Mouse (Mus musculus) stomach, postnatal 0 days (tissue): ENCODE results near the gene Adrm1. TPM values are rescaled to one million over a fixed set of nuclear protein-coding genes. Genes with fewer than 3 reads are reported as not detected.

Source experiments
- ATAC-seq: fragments of 200-750 bp; cut with Nextera tagmentation; 2 replicates; pipeline ENCODE4 v1.8.0; 2017; ENCODE audit not compliant: low FRiP score, low TSS enrichment
- DNase-seq: peaks from one replicate; pipeline ENCODE4 v3.0.0-alpha.2; 2016; ENCODE audit warnings: low spot score
- H3K27ac ChIP-seq: fragments of 300-500 bp; sonication (generic); replicated peaks from 2 replicates; pipeline ENCODE4 v1.5.1; 2014; ENCODE audit warnings: mild to moderate bottlenecking, control low read depth
- H3K27me3 ChIP-seq: fragments of 300-500 bp; sonication (generic); 2 replicates; pipeline ENCODE4 v1.6.1; 2014; ENCODE audit warnings: low read length; ENCODE audit not compliant: control insufficient read depth, insufficient read depth
- H3K36me3 ChIP-seq: fragments of 300-500 bp; sonication (generic); 2 replicates; pipeline ENCODE4 v1.6.1; 2014; ENCODE audit warnings: low read length, mixed read lengths; ENCODE audit not compliant: control insufficient read depth, insufficient read depth
- H3K4me1 ChIP-seq: fragments of 300-500 bp; sonication (generic); replicated peaks from 2 replicates; pipeline ENCODE4 v1.6.1; 2014; ENCODE audit warnings: antibody characterized with exemption; ENCODE audit not compliant: control insufficient read depth, insufficient read depth
- H3K4me2 ChIP-seq: fragments of 300-500 bp; sonication (generic); replicated peaks from 2 replicates; pipeline ENCODE4 v1.6.1; 2014; ENCODE audit warnings: low read depth, mild to moderate bottlenecking, control low read depth, moderate library complexity
- H3K4me3 ChIP-seq: fragments of 300-500 bp; sonication (generic); 2 replicates; pipeline ENCODE4 v1.5.1; 2014; ENCODE audit warnings: low read depth, low read length, control low read depth
- H3K9ac ChIP-seq: fragments of 300-500 bp; sonication (generic); 2 replicates; pipeline ENCODE4 v1.6.1; 2014; ENCODE audit warnings: mild to moderate bottlenecking, low read length, control low read depth, mixed read lengths
- H3K9me3 ChIP-seq: fragments of 300-500 bp; sonication (generic); 2 replicates; pipeline ENCODE4 v1.6.1; 2016; ENCODE audit warnings: low read length; ENCODE audit not compliant: control insufficient read depth
- CTCF ChIP-seq: IDR thresholded peaks from 2 replicates; pipeline ENCODE4 v1.5.1; 2016; ENCODE audit warnings: antibody characterized with exemption, low read depth, mild to moderate bottlenecking, moderate library complexity
- EP300 ChIP-seq: optimal IDR thresholded peaks from 2 replicates; pipeline ENCODE3; 2016; ENCODE audit warnings: antibody characterized with exemption
- WGBS: fragments of 180-500 bp; shearing (Covaris S2); extraction: QIAGEN DNeasy Blood & Tissue Kit; methylation state at CpG from one replicate; pipeline ENCODE4 v1.1.7; 2014; 5-methylcytosine and 5-hydroxymethylcytosine counted together
- polyA plus RNA-seq: library from polyadenylated mRNA; unstranded; fragments of >200 nt; fragmentation: Nextera tagmentation; extraction: Ambion mirVana; gene quantifications from 2 replicates; pipeline ENCODE4 v1.2.1, GENCODE M21; 2015

Adrm1 gene
- polyA plus RNA-seq = 141 TPM in 2 replicates

DNA sequence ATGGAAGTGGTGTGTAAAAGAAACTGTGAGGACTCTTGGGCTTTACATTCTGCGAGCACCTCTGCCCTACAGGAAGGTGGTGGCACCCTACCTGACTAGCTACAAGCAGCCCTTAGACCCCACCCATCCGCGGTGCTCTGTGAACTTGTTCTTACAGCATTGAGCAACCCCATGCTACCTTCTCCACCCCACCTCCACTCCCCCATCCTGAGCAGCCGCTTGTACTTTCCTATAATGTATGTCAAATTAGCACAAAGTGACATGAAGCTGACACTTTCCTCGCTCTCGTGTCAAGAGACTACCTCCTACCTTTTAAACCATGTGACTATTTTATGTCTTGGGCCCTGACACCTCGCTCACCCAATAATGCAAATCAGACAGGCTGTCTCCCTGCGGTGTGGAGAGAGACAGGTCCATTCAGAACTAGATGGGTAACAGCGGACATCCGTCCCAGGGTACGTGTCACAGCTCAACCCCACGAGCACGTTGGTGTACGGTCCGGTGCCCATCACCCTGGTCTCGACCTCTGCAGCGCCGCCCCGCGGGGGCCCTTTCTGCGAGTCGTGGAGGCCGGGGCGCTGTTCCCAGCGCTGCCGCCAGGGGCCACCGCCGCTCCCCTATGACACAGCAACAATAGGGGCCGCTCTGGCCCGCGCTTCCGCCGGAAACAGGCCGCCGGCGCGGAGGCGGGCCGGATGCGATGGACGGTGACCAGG, at the start of gene Adrm1:
Adrm1 (plus strand) TSS at position 680 of the 716 bp plus-strand sequence.
- Histone ChIP-seq H3K4me1 (no peaks in the 10 kb centered on the region; the same call in 1 of the 2 replicates), H3K27ac (peak within 1 kb of the TSS; percentile 98), H3K9ac (peak within 1 kb of the TSS; percentile 99), H3K9me3 (no peaks in the 10 kb centered on the region), H3K27me3 (no peaks in the 10 kb centered on the region), H3K4me2 (peak within 1 kb of the TSS; percentile 90), H3K4me3 (peak within 1 kb of the TSS; percentile 96), H3K36me3 (peaks cover 9% of the 10 kb centered on the region)
- WGBS = 3% methylated on average over 41 of the region's 41 CpGs
- TF ChIP-seq CTCF (peak; percentile 98), EP300 (no peak)
- peak; percentile 98 for DNase-seq
- ATAC-seq = peak; percentile 95

- Histone ChIP-seq H3K36me3 (no peaks in the 10 kb centered on the region), H3K9me3 (no peaks in the 10 kb centered on the region), H3K9ac (no peak overlapping the region), H3K4me1 (no peaks in the 10 kb centered on the region), H3K27ac (no peak overlapping the region), H3K4me2 (no peak overlapping the region), H3K4me3 (no peak overlapping the region), H3K27me3 (no peaks in the 10 kb centered on the region)
- 92% methylated on average over 2 of the region's 2 CpGs for WGBS
- TF ChIP-seq CTCF (peak; percentile 47), EP300 (no peak)
- DNase-seq (no peak), ATAC-seq (no peak)
Measured at GRCm38 (mm10) chr2:180124192-180124591, 47.1 kb upstream of the Adrm1 start.

DNA sequence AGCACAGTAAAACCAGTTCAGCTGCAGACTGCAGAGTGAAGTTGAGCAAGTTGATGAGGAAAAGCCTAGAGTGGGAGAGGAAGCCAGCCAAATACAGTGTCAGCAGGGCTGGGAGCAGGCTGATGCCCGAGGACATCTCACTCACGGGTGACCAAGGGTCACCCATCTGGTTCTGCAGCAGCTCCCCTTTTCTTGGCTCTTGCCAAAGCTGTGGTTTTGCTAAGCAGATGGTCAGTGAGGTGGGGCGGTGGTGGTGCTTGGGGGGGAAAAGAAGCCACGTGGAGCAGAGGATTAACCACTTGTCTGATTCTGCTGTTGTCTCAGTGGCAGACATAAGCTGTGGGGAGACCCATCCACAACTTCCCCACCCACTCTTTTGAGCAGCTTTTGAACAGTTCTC, 45.1 kb upstream of the Adrm1 start:
- H3K4me3 ChIP-seq = no peak overlapping the region
- no peaks in the 10 kb centered on the region for H3K27me3 ChIP-seq
- WGBS = 24% methylated on average over 4 of the region's 4 CpGs
- no peak for DNase-seq
- TF ChIP-seq CTCF (no peak), EP300 (peak; percentile 16)
- no peaks in the 10 kb centered on the region for H3K9me3 ChIP-seq
- ATAC-seq = peak; percentile 65
- peak overlapping the region; percentile 74 for H3K27ac ChIP-seq
- H3K4me1 ChIP-seq = no peaks in the 10 kb centered on the region
- H3K9ac ChIP-seq = no peak overlapping the region; the same call in 1 of the 2 replicates
- no peak overlapping the region for H3K4me2 ChIP-seq
- H3K36me3 ChIP-seq = no peaks in the 10 kb centered on the region

- H3K27ac ChIP-seq = peak overlapping the region; percentile 74; the same call in 1 of the 2 replicates
- no peak overlapping the region for H3K9ac ChIP-seq
- no peaks in the 10 kb centered on the region for H3K9me3 ChIP-seq
- DNase-seq (no peak), ATAC-seq (no peak)
- 57% methylated on average over 1 of the region's 1 CpGs for WGBS
- no peaks in the 10 kb centered on the region for H3K36me3 ChIP-seq
- no peak overlapping the region for H3K4me3 ChIP-seq
- H3K4me2 ChIP-seq = no peak overlapping the region
- TF ChIP-seq EP300 (no peak), CTCF (no peak)
- no peaks in the 10 kb centered on the region for H3K27me3 ChIP-seq
- no peaks in the 10 kb centered on the region for H3K4me1 ChIP-seq
Measured at GRCm38 (mm10) chr2:180127675-180128074, 43.6 kb upstream of the Adrm1 start.

- H3K36me3 ChIP-seq = peaks cover 3% of the 10 kb centered on the region; the same call in 1 of the 2 replicates
- no peak for DNase-seq
- no peak for ATAC-seq
- no peak overlapping the region for H3K4me2 ChIP-seq
- H3K9me3 ChIP-seq = no peaks in the 10 kb centered on the region
- H3K4me1 ChIP-seq = no peaks in the 10 kb centered on the region
- H3K27me3 ChIP-seq = no peaks in the 10 kb centered on the region
- 88% methylated on average over 4 of the region's 4 CpGs for WGBS
- no peak overlapping the region for H3K4me3 ChIP-seq
- TF ChIP-seq EP300 = no peak
- TF ChIP-seq CTCF = no peak
- H3K9ac ChIP-seq = no peak overlapping the region
- no peak overlapping the region for H3K27ac ChIP-seq
Measured at GRCm38 (mm10) chr2:180133231-180133630, 38.1 kb upstream of the Adrm1 start.

GRCm38 (mm10) chr2:180133911-180134310, 37.4 kb upstream of the Adrm1 start:
- Histone ChIP-seq H3K4me2 (no peak overlapping the region), H3K9me3 (no peaks in the 10 kb centered on the region), H3K27ac (no peak overlapping the region), H3K27me3 (no peaks in the 10 kb centered on the region), H3K4me1 (no peaks in the 10 kb centered on the region), H3K4me3 (no peak overlapping the region), H3K9ac (no peak overlapping the region), H3K36me3 (peaks cover 3% of the 10 kb centered on the region; the same call in 1 of the 2 replicates)
- ATAC-seq (no peak), DNase-seq (no peak)
- WGBS = 79% methylated on average over 3 of the region's 3 CpGs
- no peak for TF ChIP-seq CTCF
- TF ChIP-seq EP300 = no peak
